Mouse (Mus musculus) embryonic facial prominence, embryonic 11.5 days (tissue): ENCODE data around the gene Vps51. TPM values are rescaled to one million over a fixed set of nuclear protein-coding genes. Genes with fewer than 3 reads are reported as not detected.
A peak's percentile ranks its signal among the peaks of the same experiment; 100 is the strongest.

Source experiments
- ATAC-seq: fragments of 200-750 bp; cut with Nextera tagmentation; replicated peaks from 2 replicates; pipeline ENCODE4 v1.8.0; 2017; ENCODE audit warnings: low read depth; ENCODE audit not compliant: insufficient number of reproducible peaks, low FRiP score, low TSS enrichment
- DNase-seq: peaks from one replicate; pipeline ENCODE4 v3.0.0-alpha.2; 2015; ENCODE audit warnings: low spot score
- H3K27ac ChIP-seq: fragments of 300-500 bp; sonication (generic); replicated peaks from 2 replicates; pipeline ENCODE4 v1.5.1; 2014; ENCODE audit warnings: mild to moderate bottlenecking, low read depth, low read length, control low read depth
- H3K27me3 ChIP-seq: fragments of 300-500 bp; sonication (generic); 2 replicates; pipeline ENCODE4 v1.6.1; 2014; ENCODE audit warnings: mild to moderate bottlenecking, low read length, moderate library complexity, mixed read lengths; ENCODE audit not compliant: control insufficient read depth, insufficient read depth
- H3K36me3 ChIP-seq: fragments of 300-500 bp; sonication (generic); replicated peaks from 2 replicates; pipeline ENCODE4 v1.6.1; 2014; ENCODE audit warnings: low read depth, mild to moderate bottlenecking, low read length, moderate library complexity, mixed read lengths; ENCODE audit not compliant: control insufficient read depth, insufficient read depth
- H3K4me1 ChIP-seq: fragments of 300-500 bp; sonication (generic); 2 replicates; pipeline ENCODE4 v1.6.1; 2014; ENCODE audit warnings: low read length, mixed read lengths; ENCODE audit not compliant: control insufficient read depth, insufficient read depth
- H3K4me2 ChIP-seq: fragments of 300-500 bp; sonication (generic); 2 replicates; pipeline ENCODE4 v1.6.1; 2014; ENCODE audit warnings: low read depth, mild to moderate bottlenecking, control low read depth, low read length, moderate library complexity
- H3K4me3 ChIP-seq: fragments of 300-500 bp; sonication (generic); 2 replicates; pipeline ENCODE4 v1.5.1; 2014; ENCODE audit warnings: low read depth, low read length, control low read depth
- H3K9ac ChIP-seq: fragments of 300-500 bp; sonication (generic); replicated peaks from 2 replicates; pipeline ENCODE4 v1.6.1; 2014; ENCODE audit warnings: mild to moderate bottlenecking, control low read depth, low read length
- H3K9me3 ChIP-seq: fragments of 300-500 bp; sonication (generic); replicated peaks from 2 replicates; pipeline ENCODE4 v1.6.1; 2016; ENCODE audit warnings: mild to moderate bottlenecking, low read length, inconsistent platforms, mixed read lengths; ENCODE audit not compliant: control insufficient read depth
- WGBS: fragments of 180-500 bp; shearing (Covaris S2); extraction: QIAGEN DNeasy Blood & Tissue Kit; methylation state at CpG from one replicate; pipeline ENCODE4 v1.1.7; 2014; 5-methylcytosine and 5-hydroxymethylcytosine counted together
- polyA plus RNA-seq: library from polyadenylated mRNA; unstranded; fragments of >200 nt; fragmentation: Nextera tagmentation; extraction: Ambion mirVana; gene quantifications from 2 replicates; pipeline ENCODE4 v1.2.1, GENCODE M21; 2014

Gene Vps51
- polyA plus RNA-seq, 1 experiment from 2014 or later: 41.1 TPM

- no peak for ATAC-seq
- Histone ChIP-seq H3K9ac (peak overlapping the region; percentile 93), H3K27ac (peak overlapping the region; percentile 94), H3K4me3 (peak overlapping the region; percentile 87), H3K4me2 (peak overlapping the region; percentile 86), H3K9me3 (no peaks in the 10 kb centered on the region), H3K36me3 (peaks cover 12% of the 10 kb centered on the region), H3K4me1 (no peaks in the 10 kb centered on the region), H3K27me3 (no peaks in the 10 kb centered on the region)
- WGBS: 6% methylated on average over 32 of the region's 32 CpGs
- no peak for DNase-seq
Measured at GRCm38 (mm10) chr19:6117346-6117985, 40.4 kb upstream of the Vps51 start.

- no peak for ATAC-seq
- Histone ChIP-seq H3K4me3 (no peak overlapping the region), H3K27me3 (no peaks in the 10 kb centered on the region), H3K36me3 (peaks cover 12% of the 10 kb centered on the region), H3K27ac (no peak overlapping the region), H3K4me2 (no peak overlapping the region), H3K9me3 (no peaks in the 10 kb centered on the region), H3K4me1 (no peaks in the 10 kb centered on the region), H3K9ac (no peak overlapping the region)
- no peak for DNase-seq
- 91% methylated on average over 15 of the region's 15 CpGs for WGBS
Measured at GRCm38 (mm10) chr19:6116113-6116850, 39.3 kb upstream of the Vps51 start.

GRCm38 (mm10) chr19:6113116-6113515 lies 36.1 kb upstream of the Vps51 start:
- H3K36me3 ChIP-seq: peaks cover 12% of the 10 kb centered on the region
- no peaks in the 10 kb centered on the region for H3K27me3 ChIP-seq
- WGBS: 74% methylated on average over 6 of the region's 6 CpGs
- ATAC-seq (no peak), DNase-seq (no peak)
- no peaks in the 10 kb centered on the region for H3K9me3 ChIP-seq
- no peak overlapping the region for H3K27ac ChIP-seq
- H3K9ac ChIP-seq: no peak overlapping the region
- no peaks in the 10 kb centered on the region for H3K4me1 ChIP-seq
- H3K4me3 ChIP-seq: no peak overlapping the region
- H3K4me2 ChIP-seq: no peak overlapping the region

- WGBS: 83% methylated on average over 7 of the region's 7 CpGs
- Histone ChIP-seq H3K4me2 (no peak within 1 kb of the TSS), H3K9me3 (no peaks in the 10 kb centered on the region), H3K9ac (no peak within 1 kb of the TSS), H3K4me3 (no peak within 1 kb of the TSS), H3K4me1 (no peaks in the 10 kb centered on the region), H3K27me3 (no peaks in the 10 kb centered on the region), H3K27ac (no peak within 1 kb of the TSS), H3K36me3 (no peaks in the 10 kb centered on the region)
- DNase-seq: no peak
- ATAC-seq: no peak
Measured at GRCm38 (mm10) chr19:6105586-6105985, 28.6 kb upstream of the Vps51 start, which contains the start of gene Naaladl1. Gene Naaladl1 (plus strand): TSS chr19:6105782.

GRCm38 (mm10) chr19:6104476-6104875 lies 27.4 kb upstream of the Vps51 start:
- 72% methylated on average over 4 of the region's 4 CpGs for WGBS
- Histone ChIP-seq H3K36me3 (no peaks in the 10 kb centered on the region), H3K4me1 (no peaks in the 10 kb centered on the region), H3K27me3 (no peaks in the 10 kb centered on the region), H3K9me3 (no peaks in the 10 kb centered on the region), H3K27ac (no peak overlapping the region), H3K4me2 (no peak overlapping the region), H3K9ac (no peak overlapping the region), H3K4me3 (no peak overlapping the region)
- DNase-seq: no peak
- no peak for ATAC-seq

- DNase-seq (no peak), ATAC-seq (no peak)
Measured at GRCm38 (mm10) chr19:6102169-6102853, 25.3 kb upstream of the Vps51 start.

GRCm38 (mm10) chr19:6101186-6101585 lies 24.2 kb upstream of the Vps51 start:
- 21% methylated on average over 6 of the region's 6 CpGs for WGBS
- H3K9ac ChIP-seq: no peak overlapping the region
- no peaks in the 10 kb centered on the region for H3K4me1 ChIP-seq
- H3K27me3 ChIP-seq: no peaks in the 10 kb centered on the region
- no peak overlapping the region for H3K4me3 ChIP-seq
- no peaks in the 10 kb centered on the region for H3K36me3 ChIP-seq
- H3K9me3 ChIP-seq: no peaks in the 10 kb centered on the region
- H3K27ac ChIP-seq: no peak overlapping the region
- ATAC-seq: no peak
- peak; percentile 56 for DNase-seq
- no peak overlapping the region for H3K4me2 ChIP-seq

More at GRCm38 (mm10) chr19:6102169-6102853, 25.3 kb upstream of the Vps51 start:
- H3K9ac ChIP-seq: no peak overlapping the region
- no peaks in the 10 kb centered on the region for H3K4me1 ChIP-seq
- no peak overlapping the region for H3K4me2 ChIP-seq
- no peaks in the 10 kb centered on the region for H3K36me3 ChIP-seq
- H3K4me3 ChIP-seq: no peak overlapping the region
- 78% methylated on average over 6 of the region's 6 CpGs for whole genome bisulfite sequencing
- H3K27ac ChIP-seq: no peak overlapping the region
- H3K9me3 ChIP-seq: no peaks in the 10 kb centered on the region
- no peaks in the 10 kb centered on the region for H3K27me3 ChIP-seq

- ATAC-seq: no peak
- Histone ChIP-seq H3K4me1 (no peaks in the 10 kb centered on the region), H3K9ac (no peak overlapping the region), H3K9me3 (no peaks in the 10 kb centered on the region), H3K4me2 (no peak overlapping the region), H3K36me3 (peaks cover 2% of the 10 kb centered on the region), H3K27me3 (no peaks in the 10 kb centered on the region), H3K4me3 (no peak overlapping the region), H3K27ac (no peak overlapping the region)
- 88% methylated on average over 3 of the region's 3 CpGs for WGBS
- DNase-seq: no peak
Measured at GRCm38 (mm10) chr19:6097847-6098246, 20.8 kb upstream of the Vps51 start.
